Mouse (Mus musculus) MEL-GATA-1-ER (cell line): ENCODE measurements around the gene Hist1h4n.
A peak's percentile ranks its signal among the peaks of the same experiment; 100 is the strongest.
"Not testable (repeated sequence)": the region's sequence is repeated elsewhere in the genome, so short reads cannot be mapped to it uniquely, and the experiment has no call there.

Experiments used
- DNase-seq: peaks from one replicate; pipeline ENCODE4 v3.0.0-alpha.2; 2012; ENCODE audit warnings: low read depth; ENCODE audit errors: extremely low read depth

Hist1h4n gene

GRCm38 (mm10) chr13:21831418-21832394 lies at the start of gene Hist1h4n:
Hist1h4n (minus strand) TSS chr13:21832196.
- not testable (repeated sequence) for DNase-seq

- DNase-seq, result no peak
These were observed 48.7 kb upstream of the Hist1h4n start for GRCm38 (mm10) chr13:21880735-21881134.

- DNase-seq, result not testable (repeated sequence)
These were observed 33.5 kb upstream of the Hist1h4n start for GRCm38 (mm10) chr13:21865503-21865902.

- no peak for DNase-seq
These were observed 29.6 kb upstream of the Hist1h4n start for GRCm38 (mm10) chr13:21861608-21862007.

- DNase-seq, result peak; percentile 46
These were observed 23.7 kb upstream of the Hist1h4n start for GRCm38 (mm10) chr13:21855698-21856162.

GRCm38 (mm10) chr13:21855146-21855545 lies 23.1 kb upstream of the Hist1h4n start:
- peak; percentile 72 for DNase-seq

- DNase-seq, result no peak
These were observed 20.4 kb upstream of the Hist1h4n start for GRCm38 (mm10) chr13:21852215-21852945.

- not testable (repeated sequence) for DNase-seq
These were observed 18.7 kb upstream of the Hist1h4n start for GRCm38 (mm10) chr13:21850696-21851095.

GRCm38 (mm10) chr13:21847883-21848282 lies 15.9 kb upstream of the Hist1h4n start:
- DNase-seq, result peak; percentile 72

- DNase-seq, result not testable (repeated sequence)
These were observed 14.4 kb upstream of the Hist1h4n start for GRCm38 (mm10) chr13:21846356-21846755.

GRCm38 (mm10) chr13:21840508-21840907 lies 8.5 kb upstream of the Hist1h4n start:
- DNase-seq, result not testable (repeated sequence)

- not testable (repeated sequence) for DNase-seq
These were observed 1.5 kb upstream of the Hist1h4n start, which contains the start of the genes Hist1h2ap and Hist1h2br for GRCm38 (mm10) chr13:21833461-21833860. Hist1h2ap (minus strand) TSS chr13:21833507. Hist1h2br (plus strand) TSS chr13:21833743.

GRCm38 (mm10) chr13:21830344-21830743 lies 1.7 kb downstream of the Hist1h4n start:
- no peak for DNase-seq

- DNase-seq, result no peak
These were observed 3.5 kb downstream of the Hist1h4n start for GRCm38 (mm10) chr13:21828511-21828910.

- not testable (repeated sequence) for DNase-seq
These were observed 11.7 kb downstream of the Hist1h4n start for GRCm38 (mm10) chr13:21820082-21820890.

- DNase-seq, result not testable (repeated sequence)
These were observed 19.9 kb downstream of the Hist1h4n start for GRCm38 (mm10) chr13:21812092-21812491.

GRCm38 (mm10) chr13:21811539-21811938 lies 20.5 kb downstream of the Hist1h4n start, which contains the start of gene Hist1h4m:
Hist1h4m (plus strand) TSS chr13:21811746.
- not testable (repeated sequence) for DNase-seq

GRCm38 (mm10) chr13:21811074-21811473 lies 20.9 kb downstream of the Hist1h4n start:
- not testable (repeated sequence) for DNase-seq

- not testable (repeated sequence) for DNase-seq
These were observed 21.9 kb downstream of the Hist1h4n start, which contains the start of the genes Hist1h2bq and Hist1h2ao for GRCm38 (mm10) chr13:21810073-21810472. Hist1h2bq (minus strand) TSS chr13:21810197. Hist1h2ao (plus strand) TSS chr13:21810465.

- DNase-seq, result not testable (repeated sequence)
These were observed 28.9 kb downstream of the Hist1h4n start for GRCm38 (mm10) chr13:21803058-21803457.
